Mouse (Mus musculus) erythroblast, embryonic 14.5 days (primary cell): ENCODE results near the gene Ghrh.

Source experiments
- GATA1 ChIP-seq: IDR thresholded peaks from 2 replicates; pipeline ENCODE4 v1.6.1; 2012; ENCODE audit warnings: low read length, inconsistent platforms, mixed read lengths
- TAL1 ChIP-seq: IDR thresholded peaks from 3 replicates; pipeline ENCODE4 v1.6.1; 2012; ENCODE audit warnings: low read length, inconsistent platforms, mixed read lengths

DNA sequence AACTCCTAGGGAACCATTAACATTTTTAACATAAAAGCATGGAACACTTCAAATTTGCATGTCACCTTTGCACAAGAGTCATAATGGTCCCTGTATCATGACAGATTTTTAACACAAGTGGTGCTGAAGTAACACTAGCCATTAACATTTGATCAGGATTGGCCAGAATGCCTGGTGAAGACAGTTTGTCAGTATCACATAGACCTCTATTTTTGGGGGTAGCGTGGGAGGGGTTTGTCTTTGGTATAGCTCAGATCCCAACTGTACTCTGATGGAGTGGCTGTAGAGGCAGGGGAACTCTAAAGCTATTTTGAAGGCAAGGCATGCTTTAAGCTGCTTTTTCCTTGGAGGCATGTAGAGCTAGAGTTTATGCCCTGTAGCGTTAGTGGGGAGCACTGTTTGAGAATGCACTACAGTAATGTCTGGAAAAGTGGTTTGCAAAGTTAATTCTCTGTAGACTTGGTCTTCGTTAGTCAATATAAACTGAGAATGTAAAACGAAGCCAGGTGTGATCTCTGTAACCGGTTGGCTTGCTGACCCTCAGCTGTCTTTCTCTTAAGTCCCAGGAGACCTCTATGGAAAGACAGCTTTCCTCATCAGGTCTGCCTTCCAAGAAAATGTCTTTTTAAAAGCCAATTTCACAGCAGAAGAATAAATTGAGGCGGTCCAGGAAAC lies 36.2 kb downstream of the Ghrh start:
- TF ChIP-seq GATA1, result no peak
- no peak for TF ChIP-seq TAL1
